Mouse (Mus musculus): ENCODE measurements around the gene Anxa5.

DNA sequence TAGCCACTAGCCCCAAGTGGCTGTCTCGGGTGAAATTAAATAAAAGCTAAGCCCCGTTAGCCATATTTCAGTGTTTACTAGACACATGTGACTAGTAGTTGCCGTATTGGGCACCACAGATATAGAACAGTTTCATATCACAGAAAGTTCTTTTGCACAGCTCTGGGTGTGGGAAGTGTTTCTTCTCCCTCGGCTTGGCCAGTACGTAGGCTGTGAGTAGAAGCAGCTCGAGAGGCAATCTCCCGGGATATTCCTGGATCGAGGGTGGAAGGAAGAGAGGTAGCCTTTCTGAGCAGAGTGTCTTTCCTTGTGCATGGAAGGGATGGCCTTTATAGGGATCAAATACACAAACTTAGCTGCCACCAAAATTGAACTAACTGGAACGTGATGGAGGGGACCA, 40.5 kb upstream of the Anxa5 start:
- no peak for TF ChIP-seq CTCF (IDR thresholded peaks at IDR 0.05; ENCODE audit: borderline replicate concordance, insufficient read depth, low read depth, low read length)
- TF ChIP-seq POLR2A (IDR thresholded peaks at IDR 0.05; ENCODE audit: borderline replicate concordance, insufficient read depth, low read length), result no peak
